Mouse (Mus musculus): ENCODE results near the gene Poc1a.

Gene Poc1a

GRCm38 (mm10) chr9:106367592-106368111 lies 86.8 kb downstream of the Poc1a start:
- DNase-seq (ENCODE audit: low read depth, low spot score) = peak; percentile 95

- peak; percentile 75 for DNase-seq (ENCODE audit: low read depth, low spot score)
Measured at GRCm38 (mm10) chr9:106368112-106368717, 87.4 kb downstream of the Poc1a start, which contains the start of gene Dusp7. Dusp7 (plus strand) TSS chr9:106368632.

GRCm38 (mm10) chr9:106368831-106369501 lies 88.1 kb downstream of the Poc1a start:
- no peak for DNase-seq (ENCODE audit: low read depth, low spot score)

GRCm38 (mm10) chr9:106369801-106370485 lies 89.1 kb downstream of the Poc1a start:
- DNase-seq (ENCODE audit: low read depth, low spot score) = no peak

- no peak for DNase-seq (ENCODE audit: low read depth, low spot score)
Measured at GRCm38 (mm10) chr9:106370620-106371383, 89.9 kb downstream of the Poc1a start.

- no peak for DNase-seq (ENCODE audit: low read depth, low spot score)
Measured at GRCm38 (mm10) chr9:106371384-106371671, 90.5 kb downstream of the Poc1a start.

GRCm38 (mm10) chr9:106371776-106372175 lies 90.9 kb downstream of the Poc1a start:
- no peak for DNase-seq (ENCODE audit: low read depth, low spot score)

- DNase-seq (ENCODE audit: low read depth, low spot score) = no peak
Measured at GRCm38 (mm10) chr9:106372431-106373412, 91.9 kb downstream of the Poc1a start.

GRCm38 (mm10) chr9:106373973-106374372 lies 93.1 kb downstream of the Poc1a start:
- DNase-seq (ENCODE audit: low read depth, low spot score) = no peak

GRCm38 (mm10) chr9:106377247-106377646 lies 96.4 kb downstream of the Poc1a start:
- no peak for DNase-seq (ENCODE audit: low read depth, low spot score)

GRCm38 (mm10) chr9:106378045-106378444 lies 97.2 kb downstream of the Poc1a start:
- no peak for DNase-seq (ENCODE audit: low read depth, low spot score)

- DNase-seq (ENCODE audit: low read depth, low spot score) = no peak
Measured at GRCm38 (mm10) chr9:106378753-106379152, 97.9 kb downstream of the Poc1a start.

GRCm38 (mm10) chr9:106386181-106386864 lies 105.5 kb downstream of the Poc1a start:
- DNase-seq (ENCODE audit: low read depth, low spot score) = no peak

GRCm38 (mm10) chr9:106392828-106393527 lies 112.1 kb downstream of the Poc1a start:
- DNase-seq (ENCODE audit: low read depth, low spot score) = no peak

GRCm38 (mm10) chr9:106393548-106393947 lies 112.7 kb downstream of the Poc1a start:
- DNase-seq (ENCODE audit: low read depth, low spot score) = no peak

- DNase-seq (ENCODE audit: low read depth, low spot score) = no peak
Measured at GRCm38 (mm10) chr9:106394649-106395602, 114.1 kb downstream of the Poc1a start.

- no peak for DNase-seq (ENCODE audit: low read depth, low spot score)
Measured at GRCm38 (mm10) chr9:106397733-106398132, 116.9 kb downstream of the Poc1a start.

GRCm38 (mm10) chr9:106398667-106399311 lies 117.9 kb downstream of the Poc1a start:
- no peak for DNase-seq (ENCODE audit: low read depth, low spot score)
